ENCODE assay signal across 20 mouse cellular contexts in the genomic region with DNA sequence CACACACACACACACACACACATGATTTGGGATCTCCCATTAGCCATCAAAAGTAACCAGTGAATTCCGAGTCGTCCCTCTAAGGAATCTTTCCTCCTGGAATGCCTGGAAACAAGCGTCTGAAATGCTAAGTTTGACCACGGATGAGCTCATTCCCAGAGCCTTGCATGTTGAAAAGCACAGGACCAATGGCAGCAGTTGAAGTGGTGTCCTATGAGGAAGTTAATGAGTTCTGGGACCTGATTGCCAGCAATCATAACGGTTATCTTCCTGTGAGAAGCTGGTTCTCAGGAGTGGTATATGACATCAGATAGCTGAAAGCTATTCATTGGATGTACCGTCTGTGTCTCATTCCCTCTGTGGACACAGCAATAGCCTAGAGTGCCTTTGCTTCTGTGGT.
A peak's percentile ranks its signal among the peaks of the same experiment; 100 is the strongest.
DNase-seq lines count a peak whose midpoint lies in the region; ATAC-seq and TF ChIP-seq lines count a peak whose summit lies in the region.
"Had no signal": no experiment of that assay in that cellular context is flagged by ENCODE, and none has a peak within 500 bp of the region (broad histone marks: within the 10 kb centered on the region; RNA-seq: fewer than 3 reads in every experiment).

No protein-coding gene starts in this region.

- 89% methylated on average over 6 of the region's 6 CpGs for WGBS in forebrain, embryonic 14.5 days
- WGBS in forebrain, postnatal 0 days: 86% methylated on average over 6 of the region's 6 CpGs
- WGBS in midbrain, embryonic 15.5 days: 76% methylated on average over 6 of the region's 6 CpGs

- H3K4me3 ChIP-seq in forebrain, embryonic 14.5 days (ENCODE audit: low read depth, low read length): no peak overlapping the region
- H3K4me3 ChIP-seq in forebrain, postnatal 0 days (ENCODE audit: low read depth, low read length): no peak overlapping the region
- no peak overlapping the region for H3K4me3 ChIP-seq in layer of hippocampus, adult 2 months
- H3K4me3 ChIP-seq in cortical plate, adult 2 months (ENCODE audit: insufficient read depth, low read length): no peak overlapping the region
- no peak overlapping the region for H3K4me3 ChIP-seq in midbrain, embryonic 15.5 days
- H3K4me3 ChIP-seq: forebrain, embryonic 13.5 days; liver, embryonic 12.5 days; megakaryocyte, embryonic 14.5 days had no signal

- no peak for DNase-seq in forebrain, embryonic 14.5 days (ENCODE audit: low spot score)
- no peak for DNase-seq in forebrain, postnatal 0 days
- DNase-seq in layer of hippocampus, adult 2 months (ENCODE audit: low spot score in 2 of 2): no peak
- no peak for DNase-seq in layer of hippocampus, adult 11-12 months (ENCODE audit: low spot score)
- DNase-seq: adrenal gland, postnatal 14 days; gastrocnemius, postnatal 25 days; heart, adult 18-20 months; heart, postnatal 4 days; kidney, adult 9 months; kidney, postnatal 14 days; liver, postnatal 0 days; lung, postnatal 36 days had no signal

- no peak for TF ChIP-seq CTCF in forebrain, postnatal 0 days (IDR thresholded peaks at IDR 0.05; ENCODE audit: low read depth)
- no peak for TF ChIP-seq CTCF in layer of hippocampus, adult 2 months (conservative IDR thresholded peaks at IDR 0.05)
- TF ChIP-seq CTCF in cortical plate, adult 2 months (IDR thresholded peaks at IDR 0.05; ENCODE audit: extremely low read depth, insufficient read depth, low read length): no peak

- H3K36me3 ChIP-seq in forebrain, embryonic 14.5 days (ENCODE audit: control insufficient read depth, insufficient read depth, low read length): no peaks in the 10 kb centered on the region
- no peaks in the 10 kb centered on the region for H3K36me3 ChIP-seq in forebrain, postnatal 0 days (ENCODE audit: insufficient read depth)
- H3K36me3 ChIP-seq in midbrain, embryonic 15.5 days (replicated peaks): no peaks in the 10 kb centered on the region
- H3K36me3 ChIP-seq: liver, embryonic 12.5 days had no signal

- no peaks in the 10 kb centered on the region for H3K27me3 ChIP-seq in forebrain, embryonic 14.5 days (replicated peaks; ENCODE audit: control insufficient read depth, insufficient read depth, low read length)
- H3K27me3 ChIP-seq in forebrain, postnatal 0 days (ENCODE audit: insufficient read depth, low read length): no peaks in the 10 kb centered on the region
- H3K27me3 ChIP-seq in midbrain, embryonic 15.5 days (replicated peaks): no peaks in the 10 kb centered on the region
- H3K27me3 ChIP-seq: liver, embryonic 12.5 days; megakaryocyte, embryonic 14.5 days had no signal

- 0 out of 2 replicates have a peak overlapping the region, but pooled peaks have one; percentile 11 for H3K27ac ChIP-seq in forebrain, embryonic 14.5 days (ENCODE audit: low read depth, low read length)
- no peak overlapping the region for H3K27ac ChIP-seq in forebrain, postnatal 0 days (ENCODE audit: low read depth, low read length)
- H3K27ac ChIP-seq in layer of hippocampus, adult 2 months: peak overlapping the region; percentile 57; the same call in 1 of the 2 replicates
- peak overlapping the region; percentile 66 for H3K27ac ChIP-seq in cortical plate, adult 2 months (ENCODE audit: insufficient read depth, low read length)
- H3K27ac ChIP-seq in midbrain, embryonic 15.5 days: peak overlapping the region; percentile 50; the same call in 1 of the 2 replicates
- H3K27ac ChIP-seq: forebrain, embryonic 13.5 days; liver, embryonic 12.5 days had no signal

- no peaks in the 10 kb centered on the region for H3K9me3 ChIP-seq in forebrain, embryonic 14.5 days (replicated peaks; ENCODE audit: control insufficient read depth, low read length)
- no peaks in the 10 kb centered on the region for H3K9me3 ChIP-seq in forebrain, postnatal 0 days (ENCODE audit: low read length)
- H3K9me3 ChIP-seq in midbrain, embryonic 15.5 days: no peaks in the 10 kb centered on the region
- H3K9me3 ChIP-seq: forebrain, embryonic 13.5 days had no signal

- no peak overlapping the region for H3K9ac ChIP-seq in forebrain, embryonic 14.5 days (ENCODE audit: low read length)
- no peak overlapping the region for H3K9ac ChIP-seq in forebrain, postnatal 0 days
- H3K9ac ChIP-seq in midbrain, embryonic 15.5 days: no peak overlapping the region
- H3K9ac ChIP-seq: forebrain, embryonic 13.5 days; liver, embryonic 12.5 days; liver, postnatal 0 days had no signal

- H3K4me2 ChIP-seq in forebrain, embryonic 14.5 days (ENCODE audit: low read length): no peak overlapping the region
- no peak overlapping the region for H3K4me2 ChIP-seq in forebrain, postnatal 0 days (ENCODE audit: low read depth)
- no peak overlapping the region for H3K4me2 ChIP-seq in midbrain, embryonic 15.5 days
- H3K4me2 ChIP-seq: forebrain, embryonic 13.5 days; heart, embryonic 11.5 days; liver, embryonic 12.5 days had no signal

- no peak for ATAC-seq in forebrain, embryonic 14.5 days
- no peak for ATAC-seq in forebrain, postnatal 0 days
- ATAC-seq in midbrain, embryonic 15.5 days (replicated peaks): no peak
- ATAC-seq in megakaryocyte progenitor cell, adult 5-6 weeks (replicated peaks; ENCODE audit: poor library complexity): no peak
- ATAC-seq: forebrain, embryonic 13.5 days; intestine, postnatal 0 days; liver, embryonic 12.5 days; liver, postnatal 0 days had no signal

- no peak for TF ChIP-seq POLR2A in cortical plate, adult 2 months (IDR thresholded peaks at IDR 0.05; ENCODE audit: extremely low read depth, insufficient read depth, low read length)

- peaks cover 9% of the 10 kb centered on the region for H3K4me1 ChIP-seq in forebrain, embryonic 14.5 days (ENCODE audit: control insufficient read depth, insufficient read depth, low read length)
- no peaks in the 10 kb centered on the region; the same call in 1 of the 2 replicates for H3K4me1 ChIP-seq in forebrain, postnatal 0 days (ENCODE audit: insufficient read depth)
- H3K4me1 ChIP-seq in cortical plate, adult 2 months (ENCODE audit: control insufficient read depth, insufficient read depth, low read length): peaks cover 35% of the 10 kb centered on the region
- peaks cover 47% of the 10 kb centered on the region for H3K4me1 ChIP-seq in midbrain, embryonic 15.5 days
- H3K4me1 ChIP-seq: megakaryocyte, embryonic 14.5 days had no signal
